Mouse (Mus musculus) cerebellum, adult 11 months (tissue): ENCODE measurements around the gene Gabrp.

Experiments
- DNase-seq: peaks from one replicate; pipeline ENCODE4 v3.0.0; 2022

Gabrp gene

GRCm38 (mm10) chr11:33513376-33513991, 65.3 kb downstream of the Gabrp start, which contains the start of gene Ranbp17:
Gene Ranbp17, minus strand, starts transcription at chr11:33513746.
- DNase-seq: peak; percentile 44

GRCm38 (mm10) chr11:33512854-33513375, 65.8 kb downstream of the Gabrp start:
- peak; percentile 66 for DNase-seq

- DNase-seq: no peak
Observed at GRCm38 (mm10) chr11:33509401-33509800, 69.4 kb downstream of the Gabrp start.
